Mouse (Mus musculus): ENCODE results near the gene Rbm4. TPM values are rescaled to one million over a fixed set of nuclear protein-coding genes. Genes with fewer than 3 reads are reported as not detected.
A peak's percentile ranks its signal among the peaks of the same experiment; 100 is the strongest.

Gene Rbm4
- 98.5 and 110 TPM in 2 replicates for polyA plus RNA-seq (2015; fragmentation: Nextera tagmentation; extraction: Ambion mirVana)

- peak; percentile 99 for ATAC-seq
- Histone ChIP-seq H3K27me3 (replicated peaks; ENCODE audit: control insufficient read depth, insufficient read depth, low read length) (no peaks in the 10 kb centered on the region), H3K27ac (ENCODE audit: low read length) (peak within 1 kb of the TSS; percentile 88), H3K36me3 (ENCODE audit: control insufficient read depth, insufficient read depth) (peaks cover 14% of the 10 kb centered on the region), H3K4me3 (replicated peaks; ENCODE audit: low read length) (peak within 1 kb of the TSS; percentile 80), H3K4me1 (replicated peaks; ENCODE audit: control insufficient read depth, insufficient read depth, low read length) (peaks cover 44% of the 10 kb centered on the region), H3K4me2 (ENCODE audit: low read length) (peak within 1 kb of the TSS; percentile 88), H3K9ac (replicated peaks; ENCODE audit: low read depth, low read length) (peak within 1 kb of the TSS; percentile 75), H3K9me3 (ENCODE audit: control insufficient read depth, low read length) (no peaks in the 10 kb centered on the region)
- under 1% methylated on average over 31 of the region's 31 CpGs for WGBS
Measured at GRCm38 (mm10) chr19:4793831-4794422, at the start of gene Rbm4. Gene Rbm4 (minus strand): TSS chr19:4793901.

GRCm38 (mm10) chr19:4842611-4843010 is 48.9 kb upstream of the Rbm4 start:
- no peak overlapping the region for H3K27ac ChIP-seq (ENCODE audit: low read length)
- no peak overlapping the region for H3K4me2 ChIP-seq (ENCODE audit: low read length)
- peaks cover 24% of the 10 kb centered on the region for H3K27me3 ChIP-seq (replicated peaks; ENCODE audit: control insufficient read depth, insufficient read depth, low read length)
- no peak overlapping the region for H3K9ac ChIP-seq (replicated peaks; ENCODE audit: low read depth, low read length)
- no peaks in the 10 kb centered on the region for H3K36me3 ChIP-seq (ENCODE audit: control insufficient read depth, insufficient read depth)
- ATAC-seq, result no peak
- H3K4me3 ChIP-seq (replicated peaks; ENCODE audit: low read length), result no peak overlapping the region
- H3K4me1 ChIP-seq (replicated peaks; ENCODE audit: control insufficient read depth, insufficient read depth, low read length), result peaks cover 18% of the 10 kb centered on the region
- 71% methylated on average over 2 of the region's 2 CpGs for WGBS
- H3K9me3 ChIP-seq (ENCODE audit: control insufficient read depth, low read length), result no peaks in the 10 kb centered on the region

GRCm38 (mm10) chr19:4840848-4841247 is 47.1 kb upstream of the Rbm4 start:
- H3K9me3 ChIP-seq (ENCODE audit: control insufficient read depth, low read length), result no peaks in the 10 kb centered on the region
- peaks cover 24% of the 10 kb centered on the region for H3K27me3 ChIP-seq (replicated peaks; ENCODE audit: control insufficient read depth, insufficient read depth, low read length)
- no peak overlapping the region for H3K27ac ChIP-seq (ENCODE audit: low read length)
- no peaks in the 10 kb centered on the region for H3K36me3 ChIP-seq (ENCODE audit: control insufficient read depth, insufficient read depth)
- 87% methylated on average over 9 of the region's 9 CpGs for WGBS
- H3K4me2 ChIP-seq (ENCODE audit: low read length), result no peak overlapping the region
- H3K4me1 ChIP-seq (replicated peaks; ENCODE audit: control insufficient read depth, insufficient read depth, low read length), result peaks cover 18% of the 10 kb centered on the region
- ATAC-seq, result no peak
- H3K4me3 ChIP-seq (replicated peaks; ENCODE audit: low read length), result no peak overlapping the region
- H3K9ac ChIP-seq (replicated peaks; ENCODE audit: low read depth, low read length), result no peak overlapping the region

GRCm38 (mm10) chr19:4839149-4839548 is 45.4 kb upstream of the Rbm4 start, which contains the start of the genes Ccs and Ccdc87:
Gene Ccs (minus strand): TSS chr19:4839332.
Gene Ccdc87 (plus strand): TSS chr19:4839366.
- Histone ChIP-seq H3K9me3 (ENCODE audit: control insufficient read depth, low read length) (no peaks in the 10 kb centered on the region), H3K4me2 (ENCODE audit: low read length) (peak within 1 kb of the TSS; percentile 100), H3K36me3 (ENCODE audit: control insufficient read depth, insufficient read depth) (no peaks in the 10 kb centered on the region), H3K9ac (replicated peaks; ENCODE audit: low read depth, low read length) (peak within 1 kb of the TSS; percentile 66), H3K27me3 (replicated peaks; ENCODE audit: control insufficient read depth, insufficient read depth, low read length) (peaks cover 24% of the 10 kb centered on the region), H3K27ac (ENCODE audit: low read length) (no peak within 1 kb of the TSS), H3K4me1 (replicated peaks; ENCODE audit: control insufficient read depth, insufficient read depth, low read length) (peaks cover 18% of the 10 kb centered on the region), H3K4me3 (replicated peaks; ENCODE audit: low read length) (peak within 1 kb of the TSS; percentile 73)
- under 1% methylated on average over 25 of the region's 25 CpGs for WGBS
- ATAC-seq, result peak; percentile 98

- Histone ChIP-seq H3K4me3 (replicated peaks; ENCODE audit: low read length) (peak overlapping the region; percentile 73), H3K9me3 (ENCODE audit: control insufficient read depth, low read length) (no peaks in the 10 kb centered on the region), H3K9ac (replicated peaks; ENCODE audit: low read depth, low read length) (peak overlapping the region; percentile 66), H3K4me1 (replicated peaks; ENCODE audit: control insufficient read depth, insufficient read depth, low read length) (peaks cover 18% of the 10 kb centered on the region), H3K27me3 (replicated peaks; ENCODE audit: control insufficient read depth, insufficient read depth, low read length) (peaks cover 24% of the 10 kb centered on the region), H3K4me2 (ENCODE audit: low read length) (peak overlapping the region; percentile 100), H3K36me3 (ENCODE audit: control insufficient read depth, insufficient read depth) (no peaks in the 10 kb centered on the region), H3K27ac (ENCODE audit: low read length) (no peak overlapping the region)
- 30% methylated on average over 10 of the region's 10 CpGs for WGBS
- ATAC-seq, result peak; percentile 24
Measured at GRCm38 (mm10) chr19:4838526-4839140, 44.9 kb upstream of the Rbm4 start.

GRCm38 (mm10) chr19:4837049-4837448 is 43.3 kb upstream of the Rbm4 start:
- H3K4me1 ChIP-seq (replicated peaks; ENCODE audit: control insufficient read depth, insufficient read depth, low read length), result peaks cover 18% of the 10 kb centered on the region
- no peak overlapping the region for H3K9ac ChIP-seq (replicated peaks; ENCODE audit: low read depth, low read length)
- H3K36me3 ChIP-seq (ENCODE audit: control insufficient read depth, insufficient read depth), result no peaks in the 10 kb centered on the region
- no peak overlapping the region for H3K4me3 ChIP-seq (replicated peaks; ENCODE audit: low read length)
- peaks cover 24% of the 10 kb centered on the region for H3K27me3 ChIP-seq (replicated peaks; ENCODE audit: control insufficient read depth, insufficient read depth, low read length)
- WGBS, result 95% methylated on average over 6 of the region's 6 CpGs
- no peak overlapping the region for H3K4me2 ChIP-seq (ENCODE audit: low read length)
- no peak for ATAC-seq
- H3K27ac ChIP-seq (ENCODE audit: low read length), result no peak overlapping the region
- H3K9me3 ChIP-seq (ENCODE audit: control insufficient read depth, low read length), result no peaks in the 10 kb centered on the region

- Histone ChIP-seq H3K27ac (ENCODE audit: low read length) (no peak overlapping the region), H3K27me3 (replicated peaks; ENCODE audit: control insufficient read depth, insufficient read depth, low read length) (peaks cover 17% of the 10 kb centered on the region), H3K4me1 (replicated peaks; ENCODE audit: control insufficient read depth, insufficient read depth, low read length) (peaks cover 18% of the 10 kb centered on the region), H3K4me2 (ENCODE audit: low read length) (no peak overlapping the region), H3K9ac (replicated peaks; ENCODE audit: low read depth, low read length) (no peak overlapping the region), H3K36me3 (ENCODE audit: control insufficient read depth, insufficient read depth) (no peaks in the 10 kb centered on the region), H3K9me3 (ENCODE audit: control insufficient read depth, low read length) (no peaks in the 10 kb centered on the region), H3K4me3 (replicated peaks; ENCODE audit: low read length) (no peak overlapping the region)
- ATAC-seq, result no peak
- 75% methylated on average over 2 of the region's 2 CpGs for WGBS
Measured at GRCm38 (mm10) chr19:4836096-4836495, 42.4 kb upstream of the Rbm4 start.

GRCm38 (mm10) chr19:4833977-4834376 is 40.3 kb upstream of the Rbm4 start:
- Histone ChIP-seq H3K27ac (ENCODE audit: low read length) (no peak overlapping the region), H3K4me2 (ENCODE audit: low read length) (no peak overlapping the region), H3K9ac (replicated peaks; ENCODE audit: low read depth, low read length) (no peak overlapping the region), H3K9me3 (ENCODE audit: control insufficient read depth, low read length) (no peaks in the 10 kb centered on the region), H3K36me3 (ENCODE audit: control insufficient read depth, insufficient read depth) (no peaks in the 10 kb centered on the region), H3K27me3 (replicated peaks; ENCODE audit: control insufficient read depth, insufficient read depth, low read length) (no peaks in the 10 kb centered on the region), H3K4me3 (replicated peaks; ENCODE audit: low read length) (no peak overlapping the region), H3K4me1 (replicated peaks; ENCODE audit: control insufficient read depth, insufficient read depth, low read length) (peaks cover 13% of the 10 kb centered on the region)
- ATAC-seq, result no peak
- 91% methylated on average over 8 of the region's 8 CpGs for WGBS

GRCm38 (mm10) chr19:4829156-4829555 is 35.5 kb upstream of the Rbm4 start:
- no peaks in the 10 kb centered on the region for H3K27me3 ChIP-seq (replicated peaks; ENCODE audit: control insufficient read depth, insufficient read depth, low read length)
- no peak for ATAC-seq
- H3K27ac ChIP-seq (ENCODE audit: low read length), result no peak overlapping the region
- no peak overlapping the region for H3K4me2 ChIP-seq (ENCODE audit: low read length)
- H3K9me3 ChIP-seq (ENCODE audit: control insufficient read depth, low read length), result no peaks in the 10 kb centered on the region
- no peaks in the 10 kb centered on the region for H3K36me3 ChIP-seq (ENCODE audit: control insufficient read depth, insufficient read depth)
- WGBS, result 65% methylated on average over 7 of the region's 7 CpGs
- H3K9ac ChIP-seq (replicated peaks; ENCODE audit: low read depth, low read length), result no peak overlapping the region
- H3K4me1 ChIP-seq (replicated peaks; ENCODE audit: control insufficient read depth, insufficient read depth, low read length), result 0 out of 2 replicates have a peak, but pooled peaks cover 3% of the 10 kb centered on the region
- H3K4me3 ChIP-seq (replicated peaks; ENCODE audit: low read length), result no peak overlapping the region
